Mouse (Mus musculus): ENCODE data around the gene Clasrp. TPM values are rescaled to one million over a fixed set of nuclear protein-coding genes. Genes with fewer than 3 reads are reported as not detected.
A peak's percentile ranks its signal among the peaks of the same experiment; 100 is the strongest.

The Clasrp gene
- polyA plus RNA-seq, 1 experiment, result 140 TPM

GRCm38 (mm10) chr7:19546007-19546406 lies 58.3 kb downstream of the Clasrp start:
- no peak overlapping the region for H3K4me3 ChIP-seq (ENCODE audit: insufficient read depth, low read length)
- H3K27ac ChIP-seq (ENCODE audit: insufficient read depth, low read length), result no peak overlapping the region
- no peak for TF ChIP-seq POLR2A (IDR thresholded peaks at IDR 0.05; ENCODE audit: extremely low read depth, insufficient read depth, low read length)
- TF ChIP-seq CTCF (IDR thresholded peaks at IDR 0.05; ENCODE audit: extremely low read depth, insufficient read depth, low read length), result no peak
- H3K4me1 ChIP-seq (ENCODE audit: control insufficient read depth, insufficient read depth, low read length), result peaks cover 13% of the 10 kb centered on the region

GRCm38 (mm10) chr7:19543584-19543983 lies 60.7 kb downstream of the Clasrp start:
- TF ChIP-seq CTCF (IDR thresholded peaks at IDR 0.05; ENCODE audit: extremely low read depth, insufficient read depth, low read length) (peak; percentile 26), POLR2A (IDR thresholded peaks at IDR 0.05; ENCODE audit: extremely low read depth, insufficient read depth, low read length) (no peak)
- Histone ChIP-seq H3K4me3 (ENCODE audit: insufficient read depth, low read length) (no peak overlapping the region), H3K4me1 (ENCODE audit: control insufficient read depth, insufficient read depth, low read length) (peaks cover 13% of the 10 kb centered on the region), H3K27ac (ENCODE audit: insufficient read depth, low read length) (no peak overlapping the region)

GRCm38 (mm10) chr7:19542155-19542691 lies 62.1 kb downstream of the Clasrp start:
- H3K27ac ChIP-seq (ENCODE audit: insufficient read depth, low read length), result no peak overlapping the region
- no peak overlapping the region for H3K4me3 ChIP-seq (ENCODE audit: insufficient read depth, low read length)
- H3K4me1 ChIP-seq (ENCODE audit: control insufficient read depth, insufficient read depth, low read length), result peaks cover 13% of the 10 kb centered on the region
- TF ChIP-seq POLR2A (IDR thresholded peaks at IDR 0.05; ENCODE audit: extremely low read depth, insufficient read depth, low read length), result no peak
- no peak for TF ChIP-seq CTCF (IDR thresholded peaks at IDR 0.05; ENCODE audit: extremely low read depth, insufficient read depth, low read length)

- Histone ChIP-seq H3K4me1 (ENCODE audit: control insufficient read depth, insufficient read depth, low read length) (peaks cover 11% of the 10 kb centered on the region), H3K4me3 (ENCODE audit: insufficient read depth, low read length) (no peak overlapping the region), H3K27ac (ENCODE audit: insufficient read depth, low read length) (no peak overlapping the region)
- no peak for TF ChIP-seq POLR2A (IDR thresholded peaks at IDR 0.05; ENCODE audit: extremely low read depth, insufficient read depth, low read length)
- no peak for TF ChIP-seq CTCF (IDR thresholded peaks at IDR 0.05; ENCODE audit: extremely low read depth, insufficient read depth, low read length)
Measured at GRCm38 (mm10) chr7:19541681-19542154, 62.6 kb downstream of the Clasrp start.

GRCm38 (mm10) chr7:19540771-19541566 lies 63.3 kb downstream of the Clasrp start:
- TF ChIP-seq CTCF (IDR thresholded peaks at IDR 0.05; ENCODE audit: extremely low read depth, insufficient read depth, low read length) (no peak), POLR2A (IDR thresholded peaks at IDR 0.05; ENCODE audit: extremely low read depth, insufficient read depth, low read length) (no peak)
- H3K4me3 ChIP-seq (ENCODE audit: insufficient read depth, low read length), result no peak overlapping the region
- H3K27ac ChIP-seq (ENCODE audit: insufficient read depth, low read length), result no peak overlapping the region
- peaks cover 8% of the 10 kb centered on the region for H3K4me1 ChIP-seq (ENCODE audit: control insufficient read depth, insufficient read depth, low read length)

- Histone ChIP-seq H3K4me1 (ENCODE audit: control insufficient read depth, insufficient read depth, low read length) (no peaks in the 10 kb centered on the region), H3K27ac (ENCODE audit: insufficient read depth, low read length) (no peak overlapping the region), H3K4me3 (ENCODE audit: insufficient read depth, low read length) (no peak overlapping the region)
- no peak for TF ChIP-seq CTCF (IDR thresholded peaks at IDR 0.05; ENCODE audit: extremely low read depth, insufficient read depth, low read length)
- no peak for TF ChIP-seq POLR2A (IDR thresholded peaks at IDR 0.05; ENCODE audit: extremely low read depth, insufficient read depth, low read length)
Measured at GRCm38 (mm10) chr7:19534676-19535075, 69.6 kb downstream of the Clasrp start.

- no peak overlapping the region for H3K4me3 ChIP-seq (ENCODE audit: insufficient read depth, low read length)
- TF ChIP-seq CTCF (IDR thresholded peaks at IDR 0.05; ENCODE audit: extremely low read depth, insufficient read depth, low read length) (no peak), POLR2A (IDR thresholded peaks at IDR 0.05; ENCODE audit: extremely low read depth, insufficient read depth, low read length) (no peak)
Measured at GRCm38 (mm10) chr7:19532240-19532639, 72.0 kb downstream of the Clasrp start.

GRCm38 (mm10) chr7:19531077-19531476 lies 73.2 kb downstream of the Clasrp start:
- Histone ChIP-seq H3K27ac (ENCODE audit: insufficient read depth, low read length) (no peak overlapping the region), H3K4me3 (ENCODE audit: insufficient read depth, low read length) (no peak overlapping the region), H3K4me1 (ENCODE audit: control insufficient read depth, insufficient read depth, low read length) (no peaks in the 10 kb centered on the region)
- TF ChIP-seq POLR2A (IDR thresholded peaks at IDR 0.05; ENCODE audit: extremely low read depth, insufficient read depth, low read length) (no peak), CTCF (IDR thresholded peaks at IDR 0.05; ENCODE audit: extremely low read depth, insufficient read depth, low read length) (no peak)

More at GRCm38 (mm10) chr7:19532240-19532639, 72.0 kb downstream of the Clasrp start:
- Histone ChIP-seq H3K27ac (ENCODE audit: insufficient read depth, low read length) (no peak overlapping the region), H3K4me1 (ENCODE audit: control insufficient read depth, insufficient read depth, low read length) (no peaks in the 10 kb centered on the region)

Other genes starting within 250 kb of the Clasrp start
- 14.4 and 14.6 TPM in 2 replicates for gene Cd3eap, start 245.0 kb downstream of the Clasrp start, polyA plus RNA-seq (2012; rRNA removed)
- gene Ppp1r13l, start 244.7 kb downstream of the Clasrp start, polyA plus RNA-seq (2012; rRNA removed), result 5.0 and 5.4 TPM in 2 replicates
- 41.4 and 48.3 TPM in 2 replicates for gene Ercc2, start 222.5 kb downstream of the Clasrp start, polyA plus RNA-seq (2012; rRNA removed)
- 2.9 and 3.0 TPM in 2 replicates for gene Klc3, start 200.4 kb downstream of the Clasrp start, polyA plus RNA-seq (2012; rRNA removed)
- 0.66 TPM in 1 of 2 replicates, not detected in the other for gene Ckm, start 199.7 kb downstream of the Clasrp start, polyA plus RNA-seq (2012; rRNA removed)
- gene Mark4, start 145.7 kb downstream of the Clasrp start, polyA plus RNA-seq (2012; rRNA removed), result 52.0 and 55.4 TPM in 2 replicates
- 0.06 and 0.23 TPM in 2 replicates for gene Exoc3l2, start 141.2 kb downstream of the Clasrp start, polyA plus RNA-seq (2012; rRNA removed)
- gene Bloc1s3, start 96.1 kb downstream of the Clasrp start, polyA plus RNA-seq (2012; rRNA removed), result 7.6 and 7.9 TPM in 2 replicates
- 22.6 TPM in 2 replicates for gene Trappc6a, start 96.1 kb downstream of the Clasrp start, polyA plus RNA-seq (2012; rRNA removed)
- gene Nkpd1, start 86.6 kb downstream of the Clasrp start, polyA plus RNA-seq (2012; rRNA removed), result 0.98 and 1.1 TPM in 2 replicates
- gene Ppp1r37, start 41.4 kb downstream of the Clasrp start, polyA plus RNA-seq (2012; rRNA removed), result 152 and 153 TPM in 2 replicates
- 2.9 and 3.3 TPM in 2 replicates for gene Zfp296, start 27.2 kb downstream of the Clasrp start, polyA plus RNA-seq (2012; rRNA removed)
- 54.2 and 57.8 TPM in 2 replicates for gene Gemin7, start 26.9 kb downstream of the Clasrp start, polyA plus RNA-seq (2012; rRNA removed)
- gene Relb, start 25.0 kb upstream of the Clasrp start, polyA plus RNA-seq (2012; rRNA removed), result 6.4 and 6.6 TPM in 2 replicates
- gene Clptm1, start 60.5 kb upstream of the Clasrp start, polyA plus RNA-seq (2012; rRNA removed), result 146 and 147 TPM in 2 replicates
- gene Apoc2, start 73.5 kb upstream of the Clasrp start, polyA plus RNA-seq (2012; rRNA removed), result not detected in 2 replicates
- not detected in 2 replicates for gene Gm44805, start 76.9 kb upstream of the Clasrp start, polyA plus RNA-seq (2012; rRNA removed)
- gene Apoc4, start 77.0 kb upstream of the Clasrp start, polyA plus RNA-seq (2012; rRNA removed), result not detected in 2 replicates
- gene Apoc1, start 88.2 kb upstream of the Clasrp start, polyA plus RNA-seq (2012; rRNA removed), result 1.3 and 1.4 TPM in 2 replicates
- gene Apoe, start 94.7 kb upstream of the Clasrp start, polyA plus RNA-seq (2012; rRNA removed), result 4,294 and 4,561 TPM in 2 replicates
- 108 TPM in 2 replicates for gene Tomm40, start 111.0 kb upstream of the Clasrp start, polyA plus RNA-seq (2012; rRNA removed)
- 6.9 and 7.1 TPM in 2 replicates for gene Nectin2, start 146.0 kb upstream of the Clasrp start, polyA plus RNA-seq (2012; rRNA removed)
- 23.0 and 24.4 TPM in 2 replicates for gene Bcam, start 166.5 kb upstream of the Clasrp start, polyA plus RNA-seq (2012; rRNA removed)
- not detected in 2 replicates for gene Cblc, start 192.3 kb upstream of the Clasrp start, polyA plus RNA-seq (2012; rRNA removed)
- gene Bcl3, start 218.3 kb upstream of the Clasrp start, polyA plus RNA-seq (2012; rRNA removed), result 0.42 and 0.53 TPM in 2 replicates
- gene Gm19345, start 247.5 kb upstream of the Clasrp start, polyA plus RNA-seq (2012; rRNA removed), result 3.0 and 3.9 TPM in 2 replicates